Comparison of ENCODE assay signal across 9 mouse cellular contexts in the genomic region with DNA sequence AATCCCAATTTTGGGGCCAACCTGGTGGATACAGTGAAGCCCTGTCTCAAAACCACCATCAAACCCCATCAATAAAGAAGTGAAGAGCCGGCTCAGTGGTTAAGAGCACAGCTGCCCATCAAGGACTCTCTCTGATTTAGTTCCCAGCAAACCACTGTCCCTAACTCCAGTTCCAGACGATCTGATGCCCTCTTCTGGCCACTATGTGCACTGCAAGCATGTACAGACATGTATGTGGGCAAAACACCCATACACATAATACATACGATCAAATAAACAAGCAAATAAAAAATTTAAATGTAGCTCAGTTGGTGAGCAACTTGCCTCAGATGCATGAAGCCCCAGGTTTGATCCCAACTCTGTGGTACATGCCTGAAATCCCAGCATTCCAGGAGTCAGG.
DNase-seq lines count a peak whose midpoint lies in the region; ATAC-seq and TF ChIP-seq lines count a peak whose summit lies in the region.
"Had no signal": no experiment of that assay in that cellular context is flagged by ENCODE, and none has a peak within 500 bp of the region (broad histone marks: within the 10 kb centered on the region; RNA-seq: fewer than 3 reads in every experiment).

No protein-coding gene starts in this region.

- no peak overlapping the region for H3K4me3 ChIP-seq in hindbrain, postnatal 0 days (ENCODE audit: low read length)
- no peak overlapping the region for H3K4me3 ChIP-seq in hindbrain, embryonic 14.5 days (replicated peaks; ENCODE audit: low read length)
- no peak overlapping the region for H3K4me3 ChIP-seq in MEL (ENCODE audit: control insufficient read depth in 1 of 2, insufficient read depth in 1 of 2, low read depth in 2 of 2, low read length in 2 of 2)
- H3K4me3 ChIP-seq: embryonic facial prominence, embryonic 13.5 days had no signal

- no peak for ATAC-seq in hindbrain, postnatal 0 days
- ATAC-seq in hindbrain, embryonic 14.5 days (ENCODE audit: low FRiP score) = no peak

- no peak for TF ChIP-seq EP300 in MEL (IDR thresholded peaks at IDR 0.05; ENCODE audit: low read depth in 1 of 2, low read length in 2 of 2)

- TF ChIP-seq POLR2A in MEL (IDR thresholded peaks at IDR 0.05; ENCODE audit: control insufficient read depth in 1 of 2, insufficient read depth in 1 of 2, low read depth in 1 of 2, low read length in 2 of 2, poor library complexity in 1 of 2) = no peak

- H3K9me3 ChIP-seq in hindbrain, postnatal 0 days (ENCODE audit: low read length) = no peaks in the 10 kb centered on the region
- no peaks in the 10 kb centered on the region for H3K9me3 ChIP-seq in hindbrain, embryonic 14.5 days (ENCODE audit: control insufficient read depth, low read length)
- no peaks in the 10 kb centered on the region for H3K9me3 ChIP-seq in MEL (replicated peaks; ENCODE audit: insufficient read depth, low read length)
- H3K9me3 ChIP-seq: embryonic facial prominence, embryonic 13.5 days had no signal

- no peaks in the 10 kb centered on the region for H3K27me3 ChIP-seq in hindbrain, postnatal 0 days (ENCODE audit: insufficient read depth, low read length)
- H3K27me3 ChIP-seq in hindbrain, embryonic 14.5 days (ENCODE audit: control insufficient read depth, insufficient read depth, low read length) = no peaks in the 10 kb centered on the region
- H3K27me3 ChIP-seq in MEL (ENCODE audit: control insufficient read depth in 1 of 2, insufficient read depth in 2 of 2, low read length in 2 of 2) = no peaks in the 10 kb centered on the region
- no peaks in the 10 kb centered on the region for H3K27me3 ChIP-seq in splenic B cell, adult 2 months (ENCODE audit: control insufficient read depth, insufficient read depth, low read length, poor library complexity, severe bottlenecking)
- H3K27me3 ChIP-seq: embryonic facial prominence, embryonic 13.5 days had no signal

- H3K4me1 ChIP-seq in hindbrain, postnatal 0 days (ENCODE audit: insufficient read depth, low read length) = 0 out of 2 replicates have a peak, but pooled peaks cover 3% of the 10 kb centered on the region
- H3K4me1 ChIP-seq in hindbrain, embryonic 14.5 days (replicated peaks; ENCODE audit: control insufficient read depth, insufficient read depth, low read length) = peaks cover 6% of the 10 kb centered on the region
- H3K4me1 ChIP-seq in MEL (ENCODE audit: control insufficient read depth in 1 of 2, insufficient read depth in 2 of 2, low read length in 2 of 2) = no peaks in the 10 kb centered on the region

- H3K4me2 ChIP-seq in hindbrain, postnatal 0 days (ENCODE audit: low read depth, low read length) = no peak overlapping the region
- no peak overlapping the region for H3K4me2 ChIP-seq in hindbrain, embryonic 14.5 days (replicated peaks)
- H3K4me2 ChIP-seq: embryonic facial prominence, embryonic 13.5 days had no signal

- peak; percentile 28; the same call in 1 of the 2 replicates for TF ChIP-seq RAD21 in MEL (IDR thresholded peaks at IDR 0.05; ENCODE audit: low read depth, low read length)

- no peaks in the 10 kb centered on the region for H3K79me2 ChIP-seq in MEL (ENCODE audit: control insufficient read depth, insufficient read depth, low read length, poor library complexity)

- DNase-seq in hindbrain, postnatal 0 days (ENCODE audit: low spot score) = peak; percentile 27
- no peak for DNase-seq in hindbrain, embryonic 14.5 days (ENCODE audit: low spot score)
- DNase-seq in 416B (ENCODE audit: low read depth) (peak; percentile 61), MEL (ENCODE audit: low read depth, low spot score) (peak; percentile 37)
- DNase-seq in induced T-regulatory cell, adult 2 months (ENCODE audit: low read depth) = peak; percentile 40
- peak; percentile 62 for DNase-seq in splenic B cell, adult 2 months (ENCODE audit: low read depth, low spot score)
- DNase-seq in urinary bladder, adult 18-20 months (ENCODE audit: low spot score in 2 of 2) = no peak
- no peak for DNase-seq in right cerebral cortex, postnatal 4 days

- H3K36me3 ChIP-seq in hindbrain, postnatal 0 days (ENCODE audit: insufficient read depth, low read length) = peaks cover 19% of the 10 kb centered on the region
- H3K36me3 ChIP-seq in hindbrain, embryonic 14.5 days (replicated peaks; ENCODE audit: control insufficient read depth, insufficient read depth) = peaks cover 42% of the 10 kb centered on the region
- H3K36me3 ChIP-seq in MEL (ENCODE audit: control insufficient read depth in 1 of 2, insufficient read depth in 2 of 2, low read length in 2 of 2) = no peaks in the 10 kb centered on the region
- H3K36me3 ChIP-seq in splenic B cell, adult 2 months (ENCODE audit: control insufficient read depth, insufficient read depth, low read length, poor library complexity, severe bottlenecking) = no peaks in the 10 kb centered on the region

- H3K27ac ChIP-seq in hindbrain, postnatal 0 days = no peak overlapping the region
- no peak overlapping the region for H3K27ac ChIP-seq in hindbrain, embryonic 14.5 days
- no peak overlapping the region for H3K27ac ChIP-seq in MEL (ENCODE audit: control insufficient read depth, low read depth, low read length)
- H3K27ac ChIP-seq: embryonic facial prominence, embryonic 13.5 days had no signal

- TF ChIP-seq CTCF in hindbrain, postnatal 0 days (IDR thresholded peaks at IDR 0.05; ENCODE audit: low read depth) = peak; percentile 67
- TF ChIP-seq CTCF in MEL (IDR thresholded peaks at IDR 0.05 in 2 of 3, conservative IDR thresholded peaks at IDR 0.05 in 1 of 3; ENCODE audit: control insufficient read depth in 1 of 3, insufficient read depth in 1 of 3, low read depth in 2 of 3, low read length in 3 of 3, poor library complexity in 1 of 3, severe bottlenecking in 1 of 3) = peak; percentile 54 to 64 (median 58)

- 78% methylated on average over 3 of the region's 3 CpGs for WGBS in hindbrain, postnatal 0 days
- 76% methylated on average over 3 of the region's 3 CpGs for WGBS in hindbrain, embryonic 14.5 days

- no peak overlapping the region for H3K9ac ChIP-seq in hindbrain, postnatal 0 days (replicated peaks; ENCODE audit: low read length)
- H3K9ac ChIP-seq in hindbrain, embryonic 14.5 days = no peak overlapping the region
- no peak overlapping the region for H3K9ac ChIP-seq in MEL (ENCODE audit: control insufficient read depth, low read depth, low read length, poor library complexity, severe bottlenecking)
- H3K9ac ChIP-seq: embryonic facial prominence, embryonic 13.5 days had no signal

TF ChIP-seq in MEL, 35 proteins besides CTCF, POLR2A, EP300 and RAD21:
- TF ChIP-seq ZKSCAN1 (IDR thresholded peaks at IDR 0.05; ENCODE audit: low read depth, low read length) = no peak
- TF ChIP-seq MEF2A (IDR thresholded peaks at IDR 0.05; ENCODE audit: extremely low read depth, insufficient replicate concordance, low read depth, low read length, poor library complexity, severe bottlenecking) = no peak
- TF ChIP-seq ZC3H11A (IDR thresholded peaks at IDR 0.05; ENCODE audit: low read depth, low read length) = 0 out of 2 replicates have a peak, but pooled peaks have one; percentile 8
- peak; percentile 55 for TF ChIP-seq SMC3 (IDR thresholded peaks at IDR 0.05; ENCODE audit: low read depth, low read length)
- TF ChIP-seq TAL1 (IDR thresholded peaks at IDR 0.05; ENCODE audit: low read length) = no peak
- TF ChIP-seq MXI1 (IDR thresholded peaks at IDR 0.05; ENCODE audit: low read depth, low read length) = no peak

Comparison
In these comparisons a context has a peak if more than half of its experiments do, and no peak if none do; other contexts are left out.
1. DNase-seq: peak in hindbrain, postnatal 0 days (single experiment), 416B (single experiment), MEL (single experiment), induced T-regulatory cell, adult 2 months (single experiment) and splenic B cell, adult 2 months (single experiment); none in hindbrain, embryonic 14.5 days (single experiment), urinary bladder, adult 18-20 months (0 of 2) and right cerebral cortex, postnatal 4 days (single experiment).